Mouse (Mus musculus) liver, embryonic 11.5 days (tissue): Measurements from ENCODE around the gene Rpl11. TPM values are rescaled to one million over a fixed set of nuclear protein-coding genes. Genes with fewer than 3 reads are reported as not detected.

Experiments used
- ATAC-seq: fragments of 200-750 bp; cut with Nextera tagmentation; replicated peaks from 2 replicates; pipeline ENCODE4 v1.8.0; 2017; ENCODE audit warnings: moderate number of reproducible peaks, mild to moderate bottlenecking, moderate TSS enrichment, moderate library complexity; ENCODE audit not compliant: low FRiP score
- DNase-seq: peaks from one replicate; pipeline ENCODE4 v3.0.0-alpha.2; 2017; ENCODE audit warnings: low spot score
- H3K27ac ChIP-seq: fragments of 300-500 bp; sonication (generic); 2 replicates; pipeline ENCODE4 v1.5.1; 2014; ENCODE audit warnings: mild to moderate bottlenecking, low read depth, low read length, control low read depth
- H3K27me3 ChIP-seq: fragments of 300-500 bp; sonication (generic); replicated peaks from 2 replicates; pipeline ENCODE4 v1.6.1; 2014; ENCODE audit warnings: low read length, mixed read lengths; ENCODE audit not compliant: control insufficient read depth, insufficient read depth
- H3K36me3 ChIP-seq: fragments of 300-500 bp; sonication (generic); 2 replicates; pipeline ENCODE4 v1.6.1; 2014; ENCODE audit warnings: mild to moderate bottlenecking, low read length, moderate library complexity, mixed read lengths; ENCODE audit not compliant: control insufficient read depth, insufficient read depth
- H3K4me1 ChIP-seq: fragments of 300-500 bp; sonication (generic); replicated peaks from 2 replicates; pipeline ENCODE4 v1.6.1; 2014; ENCODE audit warnings: low read length, mixed read lengths; ENCODE audit not compliant: control insufficient read depth, insufficient read depth
- H3K4me2 ChIP-seq: fragments of 300-500 bp; sonication (generic); 2 replicates; pipeline ENCODE4 v1.6.1; 2014; ENCODE audit warnings: mild to moderate bottlenecking, control low read depth, moderate library complexity
- H3K4me3 ChIP-seq: fragments of 300-500 bp; sonication (generic); 2 replicates; pipeline ENCODE4 v1.5.1; 2014; ENCODE audit warnings: low read depth, low read length, control low read depth
- H3K9ac ChIP-seq: fragments of 300-500 bp; sonication (generic); 2 replicates; pipeline ENCODE4 v1.6.1; 2014; ENCODE audit warnings: low read depth, low read length, control low read depth
- H3K9me3 ChIP-seq: fragments of 300-500 bp; sonication (generic); 2 replicates; pipeline ENCODE4 v1.6.1; 2016; ENCODE audit warnings: low read length, inconsistent platforms, mixed read lengths; ENCODE audit not compliant: control insufficient read depth
- WGBS: fragments of 180-500 bp; shearing (Covaris S2); extraction: QIAGEN DNeasy Blood & Tissue Kit; methylation state at CpG from one replicate; pipeline ENCODE4 v1.1.7; 2014; 5-methylcytosine and 5-hydroxymethylcytosine counted together
- polyA plus RNA-seq: library from polyadenylated mRNA; unstranded; fragments of >200 nt; fragmentation: Nextera tagmentation; extraction: Ambion mirVana; gene quantifications from 2 replicates; pipeline ENCODE4 v1.2.1, GENCODE M21; 2014

Rpl11 gene
- polyA plus RNA-seq, 1 experiment from 2014 or later, result 611 TPM

DNA sequence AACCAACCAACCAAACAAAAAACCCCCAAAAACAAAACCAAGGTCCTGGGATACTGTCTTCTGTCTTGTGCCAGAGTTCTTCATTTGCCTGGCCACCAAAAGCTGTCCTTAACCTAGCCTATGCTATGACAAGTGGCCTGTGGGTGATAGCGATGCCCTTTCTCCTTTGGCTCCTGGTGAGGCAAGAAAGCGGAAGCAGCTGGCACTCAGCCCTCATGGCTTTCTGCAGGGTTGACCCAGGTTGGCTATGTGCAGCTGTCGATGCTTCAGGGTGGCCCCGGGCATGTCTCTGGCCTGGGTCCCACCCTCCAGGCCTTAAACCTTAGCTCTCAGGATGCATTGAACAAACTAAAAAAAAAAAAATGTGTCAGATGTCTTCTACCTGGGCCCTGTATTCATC is 38.1 kb upstream of the Rpl11 start:
- no peaks in the 10 kb centered on the region for H3K9me3 ChIP-seq
- H3K4me1 ChIP-seq, result no peaks in the 10 kb centered on the region
- no peak for DNase-seq
- no peaks in the 10 kb centered on the region; the same call in 1 of the 2 replicates for H3K27me3 ChIP-seq
- H3K9ac ChIP-seq, result no peak overlapping the region
- ATAC-seq, result no peak
- no peak overlapping the region for H3K4me3 ChIP-seq
- no peaks in the 10 kb centered on the region for H3K36me3 ChIP-seq
- WGBS, result 90% methylated on average over 4 of the region's 4 CpGs
- no peak overlapping the region for H3K27ac ChIP-seq
- H3K4me2 ChIP-seq, result no peak overlapping the region

- ATAC-seq (no peak), DNase-seq (no peak)
- Histone ChIP-seq H3K9ac (no peak overlapping the region), H3K9me3 (no peaks in the 10 kb centered on the region), H3K36me3 (no peaks in the 10 kb centered on the region), H3K4me1 (no peaks in the 10 kb centered on the region), H3K27me3 (no peaks in the 10 kb centered on the region; the same call in 1 of the 2 replicates), H3K4me3 (no peak overlapping the region), H3K27ac (no peak overlapping the region), H3K4me2 (no peak overlapping the region)
- 54% methylated on average over 11 of the region's 11 CpGs for WGBS
These were observed 36.7 kb upstream of the Rpl11 start for GRCm38 (mm10) chr4:136089748-136090583.

DNA sequence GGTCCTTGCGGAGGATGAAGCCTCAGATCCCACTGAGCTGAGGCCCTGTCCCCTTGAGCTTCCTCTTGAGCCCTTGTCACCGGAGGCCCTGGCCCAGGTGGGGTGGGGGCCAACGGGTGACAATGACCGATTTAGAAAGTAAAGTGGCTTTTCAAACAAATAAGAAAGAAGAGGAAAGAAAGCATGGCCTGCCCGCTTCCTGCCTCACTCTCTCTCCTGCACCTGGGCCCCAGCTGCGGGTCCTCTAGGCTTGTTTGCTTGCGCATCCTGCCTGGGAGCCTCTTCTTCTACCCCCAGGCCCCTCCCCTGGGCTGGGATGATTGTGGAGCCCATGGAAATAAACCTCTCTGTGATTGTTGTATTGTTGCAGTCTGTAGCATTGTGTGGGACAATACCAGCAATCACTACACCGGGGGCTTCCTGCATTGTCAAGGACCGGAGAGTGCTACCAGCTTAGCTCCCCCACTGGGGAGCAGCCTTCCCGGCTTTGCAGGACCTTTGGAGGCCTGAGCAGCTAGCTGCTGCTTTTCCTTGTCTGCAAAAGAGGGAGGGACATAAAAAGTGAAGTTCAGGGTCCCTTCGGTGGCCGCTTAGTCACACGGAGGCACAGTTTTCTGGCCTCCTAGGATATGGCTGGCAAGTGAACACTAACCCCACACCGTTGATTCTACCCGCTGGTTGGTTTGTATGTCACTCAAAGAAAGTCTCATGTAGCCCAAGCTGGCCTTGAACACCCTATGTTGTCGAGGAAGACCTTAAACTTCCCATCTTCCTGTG is 35.9 kb upstream of the Rpl11 start:
- Histone ChIP-seq H3K4me3 (no peak overlapping the region), H3K9me3 (no peaks in the 10 kb centered on the region), H3K4me2 (no peak overlapping the region), H3K27me3 (no peaks in the 10 kb centered on the region; the same call in 1 of the 2 replicates), H3K4me1 (no peaks in the 10 kb centered on the region), H3K9ac (no peak overlapping the region), H3K36me3 (no peaks in the 10 kb centered on the region), H3K27ac (no peak overlapping the region)
- DNase-seq (no peak), ATAC-seq (no peak)
- WGBS, result 54% methylated on average over 16 of the region's 16 CpGs

- Histone ChIP-seq H3K4me3 (no peak overlapping the region), H3K9me3 (no peaks in the 10 kb centered on the region), H3K36me3 (no peaks in the 10 kb centered on the region), H3K9ac (no peak overlapping the region), H3K27ac (no peak overlapping the region), H3K4me1 (no peaks in the 10 kb centered on the region), H3K27me3 (no peaks in the 10 kb centered on the region; the same call in 1 of the 2 replicates), H3K4me2 (no peak overlapping the region)
- DNase-seq (no peak), ATAC-seq (no peak)
- 57% methylated on average over 5 of the region's 5 CpGs for WGBS
These were observed 35.1 kb upstream of the Rpl11 start for GRCm38 (mm10) chr4:136088364-136088763.

GRCm38 (mm10) chr4:136087261-136087660 is 34.0 kb upstream of the Rpl11 start:
- DNase-seq (no peak), ATAC-seq (no peak)
- no peak overlapping the region for H3K9ac ChIP-seq
- H3K27ac ChIP-seq, result no peak overlapping the region
- H3K4me3 ChIP-seq, result no peak overlapping the region
- no peaks in the 10 kb centered on the region for H3K36me3 ChIP-seq
- H3K27me3 ChIP-seq, result peaks cover 9% of the 10 kb centered on the region
- no peaks in the 10 kb centered on the region for H3K9me3 ChIP-seq
- H3K4me2 ChIP-seq, result no peak overlapping the region
- WGBS, result 79% methylated on average over 5 of the region's 5 CpGs
- no peaks in the 10 kb centered on the region for H3K4me1 ChIP-seq

DNA sequence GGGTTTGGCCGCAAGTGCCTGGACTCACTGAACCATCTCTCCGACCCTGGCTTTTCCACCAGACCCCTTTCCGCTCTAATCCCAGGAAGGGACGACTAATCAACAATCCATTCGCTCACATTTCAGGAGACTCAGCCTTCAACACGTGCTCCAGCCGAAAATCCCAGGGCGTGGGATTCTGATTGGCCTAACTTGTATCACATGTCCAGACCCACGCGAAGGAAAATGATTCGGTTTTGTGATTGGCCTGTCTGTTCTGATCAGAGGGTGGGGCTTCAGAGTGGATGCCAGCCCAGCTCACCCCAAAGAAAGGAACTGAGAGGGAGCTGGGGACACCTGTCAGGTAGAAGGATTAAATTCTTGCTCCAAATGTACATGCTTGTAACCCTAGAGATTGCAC is 31.6 kb upstream of the Rpl11 start:
- H3K4me2 ChIP-seq, result no peak overlapping the region
- H3K27me3 ChIP-seq, result peaks cover 33% of the 10 kb centered on the region
- no peak for DNase-seq
- no peaks in the 10 kb centered on the region for H3K9me3 ChIP-seq
- H3K4me1 ChIP-seq, result peaks cover 6% of the 10 kb centered on the region; the same call in 1 of the 2 replicates
- no peak overlapping the region for H3K27ac ChIP-seq
- WGBS, result 86% methylated on average over 11 of the region's 11 CpGs
- H3K4me3 ChIP-seq, result no peak overlapping the region
- no peak for ATAC-seq
- H3K36me3 ChIP-seq, result no peaks in the 10 kb centered on the region
- H3K9ac ChIP-seq, result no peak overlapping the region

DNA sequence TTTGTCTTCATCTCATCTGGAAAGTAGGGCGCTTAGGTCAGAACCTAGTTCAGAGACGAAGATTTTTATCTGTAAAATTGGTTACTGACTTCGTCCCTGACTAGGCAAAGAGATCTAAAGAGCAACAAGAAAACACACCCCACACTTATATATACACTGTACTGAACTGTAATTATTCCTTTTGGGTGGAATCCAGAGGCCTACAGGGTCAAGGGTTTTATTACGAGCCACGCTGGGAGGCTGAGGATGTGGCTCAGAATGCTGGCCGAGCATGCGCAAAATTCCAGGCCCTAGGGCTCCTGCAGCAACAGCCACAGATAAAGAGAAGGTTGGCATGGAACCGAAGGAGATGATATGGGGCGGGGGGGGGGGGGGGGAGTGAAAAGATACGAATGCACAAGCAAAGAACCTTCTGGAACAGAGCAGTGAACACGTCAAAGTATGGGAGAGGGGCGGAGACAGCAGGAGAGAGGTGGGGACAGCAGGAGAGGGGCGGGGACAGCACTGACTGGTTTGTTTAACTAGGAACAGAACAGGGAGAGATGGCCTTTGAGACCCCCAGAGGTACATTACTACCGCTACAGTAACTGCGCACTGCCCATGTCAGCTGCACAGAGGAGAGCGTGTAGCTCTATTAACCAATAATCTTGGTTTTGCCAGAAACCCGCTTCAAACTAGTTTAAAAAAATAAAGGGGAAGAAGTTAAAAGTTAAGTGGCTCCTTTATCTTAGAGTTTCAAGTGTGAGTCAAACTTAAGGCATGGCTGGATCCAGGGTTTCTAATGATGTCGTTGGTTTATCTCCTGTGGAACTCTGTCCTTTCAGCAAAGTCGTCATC is 30.3 kb upstream of the Rpl11 start:
- no peak for DNase-seq
- H3K9me3 ChIP-seq, result no peaks in the 10 kb centered on the region
- no peak for ATAC-seq
- H3K4me2 ChIP-seq, result no peak overlapping the region
- H3K27ac ChIP-seq, result no peak overlapping the region
- H3K4me3 ChIP-seq, result no peak overlapping the region
- H3K4me1 ChIP-seq, result peaks cover 6% of the 10 kb centered on the region; the same call in 1 of the 2 replicates
- H3K27me3 ChIP-seq, result peaks cover 38% of the 10 kb centered on the region
- H3K9ac ChIP-seq, result no peak overlapping the region
- no peaks in the 10 kb centered on the region for H3K36me3 ChIP-seq
- 68% methylated on average over 19 of the region's 19 CpGs for WGBS

DNA sequence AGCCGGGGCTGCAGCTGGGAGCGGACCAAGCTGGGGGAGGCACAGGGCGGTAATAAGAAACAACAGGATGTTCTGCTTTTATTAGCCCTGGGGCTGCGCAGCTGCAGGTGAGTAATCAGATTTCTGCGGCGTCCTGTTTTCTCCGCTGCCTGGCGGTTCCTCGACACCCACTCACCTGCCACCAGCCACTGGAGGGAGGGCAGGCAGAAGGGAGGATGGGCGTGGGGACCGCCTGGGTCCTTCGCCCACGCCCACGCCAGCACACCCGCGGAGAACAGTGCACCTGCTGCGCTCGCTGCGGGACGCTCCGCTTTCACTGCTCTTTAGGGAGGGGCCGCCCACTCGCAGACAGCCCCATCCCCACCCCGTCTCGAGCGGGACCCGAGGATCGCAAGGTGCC is 28.5 kb upstream of the Rpl11 start:
- Histone ChIP-seq H3K36me3 (no peaks in the 10 kb centered on the region), H3K4me1 (peaks cover 6% of the 10 kb centered on the region; the same call in 1 of the 2 replicates), H3K4me3 (0 out of 2 replicates have a peak overlapping the region, but pooled peaks have one; percentile 5), H3K9me3 (no peaks in the 10 kb centered on the region), H3K27ac (no peak overlapping the region), H3K9ac (no peak overlapping the region), H3K27me3 (peaks cover 38% of the 10 kb centered on the region), H3K4me2 (peak overlapping the region; percentile 33; the same call in 1 of the 2 replicates)
- DNase-seq (no peak), ATAC-seq (no peak)
- 7% methylated on average over 28 of the region's 28 CpGs for WGBS
